Mouse (Mus musculus) cerebellum, adult (tissue): Measurements from ENCODE around the gene Vmn1r32.

Experiments used
- ATAC-seq: cut with Nextera tagmentation; 2 replicates; pipeline ENCODE4 v1.9.2; 2017; ENCODE audit warnings: mild to moderate bottlenecking, moderate library complexity, mixed read lengths; ENCODE audit not compliant: insufficient number of reproducible peaks, low FRiP score, low TSS enrichment

The Vmn1r32 gene

GRCm38 (mm10) chr6:66559996-66560395, at the start of gene Vmn1r32:
Vmn1r32 (minus strand) TSS chr6:66560096.
- ATAC-seq, result no peak

GRCm38 (mm10) chr6:66595804-66596203, 35.9 kb upstream of the Vmn1r32 start:
- no peak for ATAC-seq

GRCm38 (mm10) chr6:66535966-66536365, 23.9 kb downstream of the Vmn1r32 start:
- ATAC-seq, result no peak

DNA sequence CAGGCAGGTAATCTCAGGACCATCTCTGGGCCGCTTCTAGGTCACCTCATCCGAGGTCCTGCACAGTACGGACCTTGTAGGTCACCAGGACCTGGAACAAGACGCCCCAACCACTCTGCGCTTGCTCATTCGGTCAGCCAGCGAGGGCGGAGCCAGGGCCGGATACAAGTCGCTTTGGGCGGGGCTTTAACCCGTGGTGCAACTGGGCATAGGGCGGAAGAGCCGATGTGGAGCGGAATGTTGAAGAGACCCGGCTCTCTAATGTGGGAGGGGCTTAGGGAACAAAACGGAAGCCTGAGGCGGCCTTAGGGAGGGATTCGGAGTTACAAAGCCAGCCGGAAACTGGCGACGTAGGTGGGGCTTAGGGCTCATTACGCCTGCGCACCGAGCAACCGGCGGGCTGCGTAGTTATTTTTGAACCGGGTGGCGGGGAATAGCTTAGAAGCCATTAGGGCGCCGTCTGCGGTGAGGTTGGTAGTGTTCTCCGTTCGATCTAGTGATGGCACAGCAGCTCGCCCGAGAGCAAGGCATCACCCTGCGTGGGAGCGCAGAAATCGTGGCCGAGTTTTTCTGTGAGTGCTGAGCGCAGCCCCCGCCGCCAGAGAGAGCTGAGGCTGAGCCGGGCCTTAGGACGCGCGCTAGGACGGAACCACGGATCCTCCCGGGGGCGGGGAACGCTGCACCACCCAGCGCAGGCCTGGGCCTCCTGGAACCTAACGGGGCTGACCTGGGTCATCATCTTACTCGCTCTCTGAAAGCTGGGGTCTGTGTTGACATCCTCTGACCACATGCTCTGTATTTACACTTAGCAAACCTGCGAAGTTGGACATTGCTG, 24.7 kb downstream of the Vmn1r32 start, which contains the start of gene Mad2l1:
Gene Mad2l1 (plus strand): TSS at position 363 of the 835 bp plus-strand sequence.
- peak; percentile 97 for ATAC-seq

GRCm38 (mm10) chr6:66534366-66534941, 25.4 kb downstream of the Vmn1r32 start:
- ATAC-seq, result no peak

DNA sequence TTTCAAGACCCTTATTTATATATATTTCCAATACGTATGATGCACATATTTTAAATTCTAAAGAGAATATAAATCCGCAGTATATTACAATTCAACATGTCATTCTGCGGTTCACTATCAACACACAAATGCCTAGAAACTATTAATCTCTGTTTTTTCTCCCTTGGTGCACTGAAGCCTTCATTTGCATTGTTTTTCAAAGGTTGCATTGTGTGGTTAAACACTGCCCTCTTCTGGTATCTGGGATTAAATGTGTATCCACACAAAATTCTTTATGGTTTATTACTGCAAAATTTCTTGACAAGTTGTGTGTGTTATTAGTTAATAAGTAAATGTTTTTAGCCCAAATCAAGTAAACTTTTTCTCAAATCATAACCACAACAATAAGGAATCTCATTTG, 26.7 kb downstream of the Vmn1r32 start:
- no peak for ATAC-seq

DNA sequence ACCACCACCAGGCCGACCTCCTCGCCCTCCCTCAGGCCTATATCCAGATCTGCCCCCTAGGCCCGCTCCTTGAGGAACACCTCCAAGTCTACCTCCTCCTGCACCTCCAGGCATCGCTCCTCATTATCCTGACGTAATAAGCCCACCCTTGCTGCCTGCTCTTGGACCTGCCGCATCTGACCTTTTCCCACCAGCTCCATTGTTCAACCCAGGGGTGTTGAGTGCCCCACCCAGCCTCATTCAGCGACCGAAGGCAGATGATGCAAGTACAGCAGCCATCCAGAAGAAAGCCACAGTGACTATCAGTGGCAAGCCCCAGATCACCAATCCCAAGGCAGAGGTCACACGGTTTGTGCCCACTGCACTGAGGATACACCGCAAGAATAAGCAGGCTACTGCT, 31.5 kb downstream of the Vmn1r32 start:
- ATAC-seq, result no peak

DNA sequence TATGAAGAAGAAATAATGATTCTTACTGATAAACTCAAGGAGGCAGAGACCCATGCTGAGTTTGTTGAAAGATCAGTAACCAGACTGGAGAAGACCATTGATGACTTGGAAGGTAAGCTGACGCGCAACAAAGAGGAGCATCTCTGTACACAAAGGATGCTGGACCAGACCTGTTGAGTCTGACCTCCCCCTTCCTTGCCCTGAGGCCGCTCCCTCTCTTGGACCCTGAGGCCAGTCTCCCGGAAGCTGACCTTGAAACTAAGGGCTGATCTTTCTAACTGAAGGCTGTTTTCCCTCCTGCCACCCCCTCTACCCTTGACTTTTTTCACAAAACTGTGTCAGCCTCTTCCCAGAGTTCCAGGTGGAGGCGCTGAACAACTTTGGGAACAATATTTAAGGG, 43.5 kb downstream of the Vmn1r32 start:
- ATAC-seq, result no peak
